Mouse (Mus musculus): ENCODE measurements around the gene Sorl1. TPM values are rescaled to one million over a fixed set of nuclear protein-coding genes. Genes with fewer than 3 reads are reported as not detected.

Gene Sorl1
- polyA plus RNA-seq, 1 experiment from 2014 or later: 6.8 TPM

DNA sequence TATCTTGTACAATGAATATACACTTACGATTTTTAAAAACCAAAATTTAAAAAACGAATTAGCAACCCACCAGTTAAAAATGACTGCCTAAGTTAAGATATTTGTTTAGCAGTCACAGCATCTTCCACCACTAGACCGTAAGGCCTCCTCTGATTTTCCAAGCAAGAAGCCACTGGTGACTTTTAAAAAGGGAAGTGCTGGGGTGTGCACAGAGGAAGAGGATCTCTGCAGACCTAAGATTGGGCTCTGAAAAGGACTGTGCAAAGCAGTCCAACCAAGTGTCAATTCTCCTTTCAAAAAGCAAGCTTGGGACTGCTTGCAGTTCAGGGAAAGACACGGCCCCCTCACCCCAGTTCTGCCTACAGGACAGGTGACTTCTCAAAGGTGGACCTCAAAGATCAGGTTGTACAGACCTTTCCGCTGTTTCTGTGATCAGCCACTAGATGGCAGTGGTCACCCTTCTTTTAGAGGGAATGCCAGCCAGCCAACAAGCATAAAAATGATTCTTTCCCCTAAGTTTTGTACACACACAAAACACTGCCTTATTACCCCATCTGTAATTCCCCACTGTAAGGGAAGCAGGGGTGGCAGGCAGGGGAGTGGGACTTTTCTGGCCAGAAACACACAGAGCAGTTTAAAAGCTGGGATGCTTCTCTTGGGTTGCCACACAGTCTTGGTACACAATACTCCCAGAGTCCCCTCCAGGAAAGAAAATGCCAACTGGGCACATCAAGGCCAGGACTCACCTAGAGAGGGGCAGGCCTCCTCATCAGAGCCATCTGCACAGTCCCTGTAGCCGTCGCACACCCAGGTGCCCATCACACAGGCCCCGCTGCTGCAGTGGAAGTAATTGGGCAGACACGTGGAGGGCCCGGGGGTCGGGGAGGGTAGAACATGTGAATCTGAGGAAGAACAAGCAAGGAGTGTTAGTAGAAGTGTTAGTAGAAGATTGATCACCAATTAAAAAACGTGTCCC is 124.3 kb downstream of the Sorl1 start:
- DNase-seq (ENCODE audit: low spot score): no peak
- no peak overlapping the region for H3K27ac ChIP-seq
- no peaks in the 10 kb centered on the region for H3K4me1 ChIP-seq
- 0 out of 2 replicates have a peak, but pooled peaks cover 3% of the 10 kb centered on the region for H3K27me3 ChIP-seq (ENCODE audit: insufficient read depth, poor library complexity, severe bottlenecking)
- no peak overlapping the region for H3K4me3 ChIP-seq
- 70% methylated on average over 12 of the region's 12 CpGs for WGBS
- H3K9me3 ChIP-seq: no peaks in the 10 kb centered on the region
- H3K36me3 ChIP-seq: peaks cover 7% of the 10 kb centered on the region; the same call in 1 of the 2 replicates

DNA sequence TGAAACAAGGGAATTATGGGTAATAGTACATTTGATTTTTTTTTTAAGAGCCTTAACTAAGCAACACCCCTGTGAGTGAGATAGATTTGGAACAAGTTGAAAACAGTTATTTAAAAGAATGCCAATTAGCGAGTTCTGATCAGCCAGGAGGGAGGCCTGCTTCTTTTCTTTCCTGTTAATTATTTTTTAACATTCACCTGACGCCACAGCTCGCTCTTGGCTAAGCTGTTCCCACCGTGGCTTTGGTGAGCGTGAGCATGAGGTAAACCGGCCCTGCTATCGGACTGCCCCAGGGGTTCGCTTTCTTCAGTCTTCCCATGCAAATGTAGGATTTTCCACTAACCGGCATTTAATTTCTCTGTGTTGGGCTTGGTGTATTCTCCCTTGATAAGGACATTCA is 128.8 kb downstream of the Sorl1 start:
- 87% methylated on average over 9 of the region's 9 CpGs for WGBS
- peaks cover 14% of the 10 kb centered on the region; the same call in 1 of the 2 replicates for H3K36me3 ChIP-seq
- no peak overlapping the region for H3K4me3 ChIP-seq
- no peaks in the 10 kb centered on the region for H3K4me1 ChIP-seq
- no peaks in the 10 kb centered on the region for H3K9me3 ChIP-seq
- H3K27ac ChIP-seq: no peak overlapping the region
- H3K27me3 ChIP-seq (ENCODE audit: insufficient read depth, poor library complexity, severe bottlenecking): 0 out of 2 replicates have a peak, but pooled peaks cover 3% of the 10 kb centered on the region
- no peak for DNase-seq (ENCODE audit: low spot score)

DNA sequence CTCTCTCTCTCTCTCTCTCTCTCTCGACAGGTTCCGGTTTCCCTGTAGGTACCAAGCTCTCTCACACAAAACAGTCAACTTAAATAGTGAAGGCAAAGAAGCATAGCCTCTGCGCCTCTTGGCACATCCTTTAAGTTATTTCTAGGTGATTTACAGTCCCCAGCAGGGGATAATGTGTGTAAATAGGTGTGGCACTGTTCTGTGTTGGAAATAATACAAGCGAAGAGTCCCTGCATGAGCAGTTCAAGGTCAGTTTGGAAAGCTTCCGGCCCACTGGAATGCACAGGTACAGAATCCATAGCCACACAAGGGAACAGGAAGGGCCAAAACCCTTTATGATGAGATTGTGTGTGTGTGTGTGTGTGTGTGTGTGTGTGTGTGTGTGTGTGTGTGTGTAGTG is 130.3 kb downstream of the Sorl1 start:
- no peak overlapping the region for H3K4me3 ChIP-seq
- no peak overlapping the region for H3K27ac ChIP-seq
- H3K36me3 ChIP-seq: peaks cover 15% of the 10 kb centered on the region; the same call in 1 of the 2 replicates
- no peak for DNase-seq (ENCODE audit: low spot score)
- H3K27me3 ChIP-seq (ENCODE audit: insufficient read depth, poor library complexity, severe bottlenecking): 0 out of 2 replicates have a peak, but pooled peaks cover 3% of the 10 kb centered on the region
- 84% methylated on average over 5 of the region's 5 CpGs for WGBS
- H3K9me3 ChIP-seq: no peaks in the 10 kb centered on the region
- no peaks in the 10 kb centered on the region for H3K4me1 ChIP-seq

DNA sequence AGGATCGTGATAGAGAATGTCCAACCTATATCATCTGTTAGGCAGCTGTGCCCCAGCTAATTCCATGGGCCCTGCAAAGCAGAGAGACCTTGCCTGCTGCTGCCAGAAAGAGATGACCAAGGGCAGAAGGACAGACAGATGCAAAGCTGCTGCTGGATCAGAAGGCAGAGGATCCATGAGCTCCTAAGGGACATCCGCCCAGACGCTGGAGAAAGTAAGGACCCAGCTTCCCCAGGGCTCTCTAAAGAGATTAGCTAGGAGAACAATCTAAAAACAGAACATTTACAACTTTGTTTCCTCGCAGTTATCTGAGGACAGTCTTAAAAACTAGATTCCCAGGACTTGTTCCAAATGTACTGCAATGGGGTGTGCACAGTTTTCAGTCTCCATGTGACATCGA is 131.3 kb downstream of the Sorl1 start:
- Histone ChIP-seq H3K4me1 (no peaks in the 10 kb centered on the region), H3K27me3 (ENCODE audit: insufficient read depth, poor library complexity, severe bottlenecking) (0 out of 2 replicates have a peak, but pooled peaks cover 4% of the 10 kb centered on the region), H3K27ac (no peak overlapping the region), H3K4me3 (no peak overlapping the region), H3K9me3 (no peaks in the 10 kb centered on the region), H3K36me3 (peaks cover 25% of the 10 kb centered on the region; the same call in 1 of the 2 replicates)
- DNase-seq (ENCODE audit: low spot score): no peak
- WGBS: 74% methylated on average over 5 of the region's 5 CpGs

DNA sequence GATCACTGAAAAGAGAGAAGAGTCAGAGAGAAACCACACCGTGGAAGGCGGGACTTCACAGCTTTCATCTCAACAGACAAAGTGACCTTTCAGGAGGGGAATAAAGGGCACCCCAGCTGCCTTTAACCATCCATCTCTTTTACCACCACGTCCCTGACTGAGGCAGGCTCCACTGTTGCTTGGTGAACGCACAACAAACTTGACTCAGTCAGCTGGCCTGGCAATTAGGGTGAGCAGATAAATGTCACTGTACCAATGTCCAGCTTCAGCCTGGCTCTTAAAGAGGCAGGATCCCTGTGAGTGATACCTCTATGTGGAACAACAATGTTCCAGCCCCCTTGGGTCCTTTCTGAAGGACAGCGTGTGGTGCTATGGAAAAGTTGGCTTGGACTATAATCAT is 138.5 kb downstream of the Sorl1 start:
- Histone ChIP-seq H3K9me3 (no peaks in the 10 kb centered on the region), H3K36me3 (peaks cover 33% of the 10 kb centered on the region; the same call in 1 of the 2 replicates), H3K4me3 (no peak overlapping the region), H3K4me1 (peaks cover 32% of the 10 kb centered on the region), H3K27me3 (ENCODE audit: insufficient read depth, poor library complexity, severe bottlenecking) (0 out of 2 replicates have a peak, but pooled peaks cover 4% of the 10 kb centered on the region), H3K27ac (no peak overlapping the region)
- no peak for DNase-seq (ENCODE audit: low spot score)
- WGBS: 71% methylated on average over 5 of the region's 5 CpGs

DNA sequence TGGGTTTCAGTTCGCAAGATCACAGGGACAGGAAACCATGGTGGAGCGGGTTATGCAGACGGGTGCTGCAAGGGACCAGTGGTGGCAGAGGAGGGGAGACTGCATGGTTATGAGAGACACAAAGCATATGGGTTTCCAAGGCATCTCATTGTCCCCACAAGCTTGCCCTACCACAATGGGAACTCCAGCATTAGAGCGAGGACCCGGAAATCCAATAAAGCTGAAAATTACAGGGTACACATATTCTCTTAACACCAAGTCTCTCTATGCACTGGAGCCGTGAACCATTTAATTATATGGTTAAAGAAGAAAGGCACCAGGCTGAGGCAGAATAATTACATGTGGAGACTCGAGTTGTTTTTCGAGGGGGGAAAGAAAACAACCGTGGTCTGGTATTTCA is 139.0 kb downstream of the Sorl1 start:
- peaks cover 30% of the 10 kb centered on the region; the same call in 1 of the 2 replicates for H3K36me3 ChIP-seq
- 77% methylated on average over 9 of the region's 9 CpGs for WGBS

DNA sequence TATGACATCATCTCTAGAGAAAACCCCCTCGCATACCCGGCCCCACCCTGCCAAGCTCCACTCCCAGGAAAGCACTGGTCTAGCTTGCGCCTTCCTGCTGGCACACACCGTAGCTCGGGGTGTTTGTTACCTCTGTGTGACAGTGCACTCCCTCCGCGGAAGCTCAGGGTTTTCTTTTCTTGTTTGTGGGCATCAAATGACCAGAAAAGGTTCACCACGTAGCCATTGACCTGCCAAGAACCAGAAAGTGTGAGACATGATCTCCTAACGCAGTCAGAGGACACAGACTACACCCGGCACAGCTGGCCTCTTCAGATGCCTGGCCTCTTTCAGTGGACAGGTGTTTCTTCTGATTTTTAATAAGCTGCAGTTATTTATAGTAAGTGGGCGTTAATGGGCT is 139.8 kb downstream of the Sorl1 start:
- Histone ChIP-seq H3K36me3 (peaks cover 30% of the 10 kb centered on the region; the same call in 1 of the 2 replicates), H3K4me1 (peaks cover 39% of the 10 kb centered on the region), H3K27me3 (ENCODE audit: insufficient read depth, poor library complexity, severe bottlenecking) (0 out of 2 replicates have a peak, but pooled peaks cover 4% of the 10 kb centered on the region), H3K9me3 (no peaks in the 10 kb centered on the region), H3K27ac (no peak overlapping the region), H3K4me3 (no peak overlapping the region)
- no peak for DNase-seq (ENCODE audit: low spot score)
- 81% methylated on average over 11 of the region's 11 CpGs for WGBS

More for the DNA sequence above, 139.0 kb downstream of the Sorl1 start:
- peaks cover 38% of the 10 kb centered on the region for H3K4me1 ChIP-seq
- no peak for DNase-seq (ENCODE audit: low spot score)
- 0 out of 2 replicates have a peak, but pooled peaks cover 4% of the 10 kb centered on the region for H3K27me3 ChIP-seq (ENCODE audit: insufficient read depth, poor library complexity, severe bottlenecking)
- H3K9me3 ChIP-seq: no peaks in the 10 kb centered on the region
- no peak overlapping the region for H3K27ac ChIP-seq
- H3K4me3 ChIP-seq: no peak overlapping the region

DNA sequence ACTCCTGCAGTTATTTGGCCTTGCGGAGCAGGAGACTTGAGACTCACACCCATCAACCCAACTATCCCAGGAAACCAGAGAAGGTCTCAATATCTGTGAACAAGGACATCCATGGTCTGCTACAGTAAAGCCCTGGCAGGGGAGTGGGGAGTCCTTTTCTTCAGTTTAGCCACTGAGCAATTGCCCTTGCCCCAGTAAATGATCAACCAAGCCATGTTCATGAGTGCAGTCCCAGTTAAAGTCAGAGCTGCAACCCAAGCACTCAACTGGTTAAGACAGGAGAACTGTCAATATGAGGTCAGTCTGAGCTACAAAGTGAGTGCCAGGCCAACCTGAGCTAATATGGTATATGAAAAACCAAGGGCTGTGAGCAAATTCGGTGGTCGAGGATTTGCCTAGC is 140.8 kb downstream of the Sorl1 start:
- no peak overlapping the region for H3K27ac ChIP-seq
- H3K27me3 ChIP-seq (ENCODE audit: insufficient read depth, poor library complexity, severe bottlenecking): no peaks in the 10 kb centered on the region
- H3K36me3 ChIP-seq: peaks cover 24% of the 10 kb centered on the region; the same call in 1 of the 2 replicates
- WGBS: 90% methylated on average over 3 of the region's 3 CpGs
- no peaks in the 10 kb centered on the region for H3K9me3 ChIP-seq
- H3K4me3 ChIP-seq: no peak overlapping the region
- H3K4me1 ChIP-seq: peaks cover 49% of the 10 kb centered on the region
- no peak for DNase-seq (ENCODE audit: low spot score)

DNA sequence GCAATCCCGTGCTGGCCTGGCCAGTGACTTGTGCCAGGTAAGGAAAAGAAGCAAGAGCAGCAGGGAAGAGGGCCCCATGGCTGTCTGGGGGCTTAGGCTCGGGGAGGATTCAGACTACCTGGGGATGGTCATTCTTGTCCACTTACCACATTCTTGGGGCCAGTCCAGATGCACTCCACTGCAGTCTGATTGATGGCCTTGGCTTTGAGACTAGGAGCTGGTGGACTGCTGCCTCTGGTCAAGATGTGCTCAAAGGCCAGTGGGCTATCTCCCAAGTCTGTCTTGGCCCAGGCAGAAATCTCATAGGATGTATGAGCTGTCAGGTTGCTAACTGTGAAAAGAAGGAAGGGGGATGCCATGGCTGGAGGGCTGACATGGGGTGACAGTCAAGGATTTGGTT is 141.3 kb downstream of the Sorl1 start:
- 59% methylated on average over 2 of the region's 2 CpGs for WGBS
- Histone ChIP-seq H3K9me3 (no peaks in the 10 kb centered on the region; the same call in 1 of the 2 replicates), H3K4me3 (no peak overlapping the region), H3K4me1 (peaks cover 53% of the 10 kb centered on the region), H3K36me3 (peaks cover 20% of the 10 kb centered on the region; the same call in 1 of the 2 replicates), H3K27ac (peak overlapping the region; percentile 82; the same call in 1 of the 2 replicates), H3K27me3 (ENCODE audit: insufficient read depth, poor library complexity, severe bottlenecking) (no peaks in the 10 kb centered on the region)
- DNase-seq (ENCODE audit: low spot score): no peak

DNA sequence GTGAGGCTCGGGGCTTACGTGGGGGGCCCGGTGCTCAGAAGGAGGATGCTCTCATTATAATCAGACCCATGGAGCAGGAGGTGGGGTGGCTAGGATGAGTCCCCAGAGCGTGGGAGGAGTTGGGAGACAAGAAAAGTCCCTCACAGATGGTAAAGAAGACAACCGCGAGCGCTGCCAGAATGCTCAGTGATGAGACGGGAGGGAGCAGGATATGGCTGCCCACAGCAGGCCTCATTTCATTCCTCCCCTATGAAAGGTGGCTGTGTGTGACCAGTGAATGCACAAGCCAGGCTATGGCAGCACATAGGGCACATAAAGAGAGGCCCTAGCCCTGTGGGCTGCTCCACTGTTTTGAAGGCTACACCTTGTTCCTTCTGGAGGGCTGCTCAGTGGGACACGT is 142.1 kb downstream of the Sorl1 start:
- H3K4me3 ChIP-seq: no peak overlapping the region
- H3K27me3 ChIP-seq (ENCODE audit: insufficient read depth, poor library complexity, severe bottlenecking): no peaks in the 10 kb centered on the region
- H3K36me3 ChIP-seq: peaks cover 25% of the 10 kb centered on the region
- H3K9me3 ChIP-seq: no peaks in the 10 kb centered on the region; the same call in 1 of the 2 replicates
- DNase-seq (ENCODE audit: low spot score): no peak
- H3K27ac ChIP-seq: peak overlapping the region; percentile 82
- peaks cover 53% of the 10 kb centered on the region for H3K4me1 ChIP-seq
- 90% methylated on average over 9 of the region's 9 CpGs for WGBS

DNA sequence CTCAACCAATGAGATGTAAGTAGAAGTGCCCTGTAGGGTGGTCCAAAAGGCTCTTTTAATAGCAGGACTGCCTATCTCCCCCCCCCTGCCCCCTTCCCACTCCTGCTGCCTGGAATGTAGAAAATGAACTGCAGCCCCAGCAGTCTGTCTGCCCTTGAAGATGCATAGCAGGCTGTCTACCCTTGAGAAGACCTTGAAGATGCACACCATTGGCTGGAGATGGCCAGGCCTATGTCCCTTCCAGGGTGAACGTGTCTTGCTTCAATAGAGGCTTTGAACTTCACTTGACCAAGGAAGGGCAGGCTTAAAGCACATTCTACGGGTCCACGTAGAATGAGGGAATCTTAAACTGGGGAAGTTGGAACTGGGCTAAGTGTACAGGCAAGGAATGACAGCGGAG is 142.8 kb downstream of the Sorl1 start:
- WGBS: 71% methylated on average over 4 of the region's 4 CpGs
- Histone ChIP-seq H3K4me3 (no peak overlapping the region), H3K27me3 (ENCODE audit: insufficient read depth, poor library complexity, severe bottlenecking) (no peaks in the 10 kb centered on the region), H3K36me3 (peaks cover 21% of the 10 kb centered on the region), H3K27ac (peak overlapping the region; percentile 82), H3K4me1 (peaks cover 59% of the 10 kb centered on the region), H3K9me3 (no peaks in the 10 kb centered on the region; the same call in 1 of the 2 replicates)
- DNase-seq (ENCODE audit: low spot score): no peak

DNA sequence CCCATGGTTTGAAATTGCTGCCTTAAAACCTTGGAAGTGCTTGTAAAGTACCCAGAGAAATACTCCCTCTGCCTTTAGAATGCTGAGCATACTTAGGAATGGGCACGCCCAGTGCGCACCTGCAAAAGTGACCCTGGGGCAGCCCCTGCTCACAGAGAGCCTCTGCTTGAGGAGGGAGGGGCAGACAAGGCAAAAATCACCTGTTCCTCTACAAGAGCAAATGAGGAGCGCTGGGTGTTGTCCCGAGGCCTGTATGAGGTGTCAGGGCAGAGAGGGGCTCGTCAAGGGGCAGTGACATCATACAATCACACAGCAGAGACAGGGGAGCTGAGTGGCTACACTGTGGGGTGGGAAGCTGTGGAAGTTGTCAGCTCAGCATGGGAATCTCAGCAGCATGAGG is 143.3 kb downstream of the Sorl1 start:
- H3K9me3 ChIP-seq: no peaks in the 10 kb centered on the region; the same call in 1 of the 2 replicates
- H3K4me1 ChIP-seq: peaks cover 63% of the 10 kb centered on the region
- H3K36me3 ChIP-seq: peaks cover 21% of the 10 kb centered on the region
- peak overlapping the region; percentile 82 for H3K27ac ChIP-seq
- WGBS: 67% methylated on average over 5 of the region's 5 CpGs
- DNase-seq (ENCODE audit: low spot score): no peak
- H3K27me3 ChIP-seq (ENCODE audit: insufficient read depth, poor library complexity, severe bottlenecking): no peaks in the 10 kb centered on the region
- H3K4me3 ChIP-seq: no peak overlapping the region

DNA sequence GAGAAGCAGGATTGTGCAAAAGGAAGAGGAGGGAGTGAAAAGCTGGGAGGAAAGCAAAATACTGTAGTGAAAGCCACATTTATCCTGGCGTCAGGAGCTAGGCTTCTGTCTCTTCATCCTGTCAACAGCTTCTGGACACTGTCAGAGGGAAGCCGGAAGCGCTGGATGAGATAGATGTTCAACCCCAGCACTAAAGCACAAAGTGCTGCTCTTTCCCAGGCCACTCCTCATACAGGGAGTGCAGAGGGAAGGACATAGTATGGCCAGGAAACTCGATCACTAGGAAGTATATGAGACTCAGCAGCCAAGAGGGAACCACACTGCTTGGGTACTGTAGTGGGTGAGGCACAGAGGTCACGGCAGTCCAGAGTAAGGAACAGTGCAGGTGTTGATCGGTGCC is 145.7 kb downstream of the Sorl1 start:
- Histone ChIP-seq H3K27ac (peak overlapping the region; percentile 32; the same call in 1 of the 2 replicates), H3K27me3 (ENCODE audit: insufficient read depth, poor library complexity, severe bottlenecking) (no peaks in the 10 kb centered on the region), H3K4me1 (peaks cover 62% of the 10 kb centered on the region), H3K4me3 (no peak overlapping the region), H3K9me3 (no peaks in the 10 kb centered on the region; the same call in 1 of the 2 replicates), H3K36me3 (peaks cover 18% of the 10 kb centered on the region)
- 26% methylated on average over 6 of the region's 6 CpGs for WGBS
- peak; percentile 89 for DNase-seq (ENCODE audit: low spot score)

All from heart, embryonic 10.5 days (tissue).